Mouse (Mus musculus) liver, embryonic 16.5 days (tissue): ENCODE results near the gene Opcml. TPM values are rescaled to one million over a fixed set of nuclear protein-coding genes. Genes with fewer than 3 reads are reported as not detected.

ENCODE experiments used
- ATAC-seq: fragments of 200-750 bp; cut with Nextera tagmentation; 2 replicates; pipeline ENCODE4 v1.8.0; 2017; ENCODE audit warnings: low read depth, mild to moderate bottlenecking, moderate number of reproducible peaks, moderate library complexity
- H3K27ac ChIP-seq: fragments of 300-500 bp; sonication (generic); 2 replicates; pipeline ENCODE4 v1.5.1; 2014; ENCODE audit warnings: mild to moderate bottlenecking, low read length
- H3K27me3 ChIP-seq: fragments of 300-500 bp; sonication (generic); 2 replicates; pipeline ENCODE4 v1.6.1; 2014; ENCODE audit warnings: low read depth, low read length, mixed read lengths; ENCODE audit not compliant: control insufficient read depth, insufficient read depth
- H3K36me3 ChIP-seq: fragments of 300-500 bp; sonication (generic); 2 replicates; pipeline ENCODE4 v1.6.1; 2014; ENCODE audit warnings: mild to moderate bottlenecking; ENCODE audit not compliant: control insufficient read depth, insufficient read depth
- H3K4me1 ChIP-seq: fragments of 300-500 bp; sonication (generic); 2 replicates; pipeline ENCODE4 v1.6.1; 2014; ENCODE audit warnings: low read depth, low read length, mixed read lengths; ENCODE audit not compliant: control insufficient read depth
- H3K4me2 ChIP-seq: fragments of 300-500 bp; sonication (generic); 2 replicates; pipeline ENCODE4 v1.6.1; 2014; ENCODE audit warnings: low read depth, low read length, mixed read lengths
- H3K4me3 ChIP-seq: fragments of 300-500 bp; sonication (generic); 2 replicates; pipeline ENCODE4 v1.5.1; 2014; ENCODE audit warnings: low read depth, mild to moderate bottlenecking, low read length
- H3K9ac ChIP-seq: fragments of 300-500 bp; sonication (generic); 2 replicates; pipeline ENCODE4 v1.6.1; 2014; ENCODE audit warnings: low read depth, low read length
- H3K9me3 ChIP-seq: fragments of 300-500 bp; sonication (generic); replicated peaks from 2 replicates; pipeline ENCODE4 v1.6.1; 2016; ENCODE audit warnings: low read length; ENCODE audit not compliant: control insufficient read depth
- WGBS: fragments of 180-500 bp; shearing (Covaris S2); extraction: QIAGEN DNeasy Blood & Tissue Kit; methylation state at CpG from one replicate; pipeline ENCODE4 v1.1.7; 2014; ENCODE audit not compliant: insufficient replicate concordance; 5-methylcytosine and 5-hydroxymethylcytosine counted together
- polyA plus RNA-seq: library from polyadenylated mRNA; unstranded; fragments of >200 nt; fragmentation: Nextera tagmentation; extraction: Ambion mirVana; gene quantifications from 2 replicates; pipeline ENCODE4 v1.2.1, GENCODE M21; 2015

The Opcml gene
- polyA plus RNA-seq, 1 experiment from 2014 or later, result 0.26 TPM

- Histone ChIP-seq H3K4me1 (no peaks in the 10 kb centered on the region), H3K27ac (no peak overlapping the region), H3K4me2 (no peak overlapping the region), H3K4me3 (no peak overlapping the region), H3K9me3 (no peaks in the 10 kb centered on the region), H3K9ac (no peak overlapping the region), H3K27me3 (no peaks in the 10 kb centered on the region), H3K36me3 (no peaks in the 10 kb centered on the region)
- WGBS, result 35% methylated on average over 6 of the region's 6 CpGs
- no peak for ATAC-seq
These were observed 823.4 kb downstream of the Opcml start for GRCm38 (mm10) chr9:28613683-28614620.

GRCm38 (mm10) chr9:28615447-28615846 lies 824.9 kb downstream of the Opcml start:
- Histone ChIP-seq H3K27me3 (no peaks in the 10 kb centered on the region), H3K36me3 (no peaks in the 10 kb centered on the region)

GRCm38 (mm10) chr9:28617666-28618065 lies 827.1 kb downstream of the Opcml start:
- Histone ChIP-seq H3K27me3 (no peaks in the 10 kb centered on the region), H3K4me3 (no peak overlapping the region), H3K9me3 (no peaks in the 10 kb centered on the region), H3K36me3 (no peaks in the 10 kb centered on the region), H3K4me1 (no peaks in the 10 kb centered on the region), H3K4me2 (no peak overlapping the region), H3K27ac (no peak overlapping the region), H3K9ac (no peak overlapping the region)
- 52% methylated on average over 1 of the region's 1 CpGs for WGBS
- ATAC-seq, result no peak

More at GRCm38 (mm10) chr9:28615447-28615846, 824.9 kb downstream of the Opcml start:
- no peak overlapping the region for H3K4me2 ChIP-seq
- H3K9me3 ChIP-seq, result no peaks in the 10 kb centered on the region
- ATAC-seq, result no peak
- H3K4me3 ChIP-seq, result no peak overlapping the region
- H3K4me1 ChIP-seq, result no peaks in the 10 kb centered on the region
- H3K27ac ChIP-seq, result no peak overlapping the region
- no peak overlapping the region for H3K9ac ChIP-seq

GRCm38 (mm10) chr9:28618186-28618892 lies 827.8 kb downstream of the Opcml start:
- Histone ChIP-seq H3K27ac (no peak overlapping the region), H3K9ac (no peak overlapping the region), H3K27me3 (no peaks in the 10 kb centered on the region), H3K4me1 (no peaks in the 10 kb centered on the region), H3K4me2 (no peak overlapping the region), H3K9me3 (no peaks in the 10 kb centered on the region), H3K36me3 (no peaks in the 10 kb centered on the region), H3K4me3 (no peak overlapping the region)
- 44% methylated on average over 2 of the region's 2 CpGs for WGBS
- no peak for ATAC-seq

GRCm38 (mm10) chr9:28621939-28622338 lies 831.4 kb downstream of the Opcml start:
- Histone ChIP-seq H3K36me3 (no peaks in the 10 kb centered on the region), H3K27ac (no peak overlapping the region), H3K4me3 (no peak overlapping the region), H3K9ac (no peak overlapping the region), H3K4me2 (no peak overlapping the region), H3K9me3 (no peaks in the 10 kb centered on the region), H3K4me1 (no peaks in the 10 kb centered on the region), H3K27me3 (no peaks in the 10 kb centered on the region)
- WGBS, result 56% methylated on average over 1 of the region's 1 CpGs
- no peak for ATAC-seq

- WGBS, result 62% methylated on average over 10 of the region's 10 CpGs
- H3K27me3 ChIP-seq, result no peaks in the 10 kb centered on the region
- no peak overlapping the region for H3K9ac ChIP-seq
- no peak for ATAC-seq
- H3K4me2 ChIP-seq, result no peak overlapping the region
- H3K27ac ChIP-seq, result no peak overlapping the region
- no peak overlapping the region for H3K4me3 ChIP-seq
- no peaks in the 10 kb centered on the region for H3K4me1 ChIP-seq
- H3K9me3 ChIP-seq, result no peaks in the 10 kb centered on the region
- no peaks in the 10 kb centered on the region for H3K36me3 ChIP-seq
These were observed 834.3 kb downstream of the Opcml start for GRCm38 (mm10) chr9:28624870-28625269.

- no peak overlapping the region for H3K9ac ChIP-seq
- H3K9me3 ChIP-seq, result no peaks in the 10 kb centered on the region
- no peaks in the 10 kb centered on the region for H3K27me3 ChIP-seq
- H3K36me3 ChIP-seq, result no peaks in the 10 kb centered on the region
- H3K4me3 ChIP-seq, result no peak overlapping the region
- no peak overlapping the region for H3K27ac ChIP-seq
- no peaks in the 10 kb centered on the region for H3K4me1 ChIP-seq
- ATAC-seq, result no peak
- no peak overlapping the region for H3K4me2 ChIP-seq
These were observed 852.2 kb downstream of the Opcml start for GRCm38 (mm10) chr9:28642766-28643165.

GRCm38 (mm10) chr9:28644063-28644462 lies 853.5 kb downstream of the Opcml start:
- no peak overlapping the region for H3K4me2 ChIP-seq
- no peak overlapping the region for H3K9ac ChIP-seq
- no peaks in the 10 kb centered on the region for H3K36me3 ChIP-seq
- H3K9me3 ChIP-seq, result no peaks in the 10 kb centered on the region
- H3K27me3 ChIP-seq, result no peaks in the 10 kb centered on the region
- H3K4me1 ChIP-seq, result no peaks in the 10 kb centered on the region
- 59% methylated on average over 2 of the region's 2 CpGs for WGBS
- no peak for ATAC-seq
- no peak overlapping the region for H3K27ac ChIP-seq
- H3K4me3 ChIP-seq, result no peak overlapping the region

GRCm38 (mm10) chr9:28650089-28650488 lies 859.5 kb downstream of the Opcml start:
- no peak overlapping the region for H3K4me2 ChIP-seq
- no peak overlapping the region for H3K27ac ChIP-seq
- no peaks in the 10 kb centered on the region for H3K4me1 ChIP-seq
- WGBS, result 49% methylated on average over 4 of the region's 4 CpGs
- no peaks in the 10 kb centered on the region for H3K9me3 ChIP-seq
- H3K27me3 ChIP-seq, result no peaks in the 10 kb centered on the region
- no peak overlapping the region for H3K4me3 ChIP-seq
- H3K9ac ChIP-seq, result no peak overlapping the region
- ATAC-seq, result no peak
- H3K36me3 ChIP-seq, result no peaks in the 10 kb centered on the region
